Mouse (Mus musculus) layer of hippocampus, adult 2 months (tissue): Measurements from ENCODE around the gene Krtap5-1. TPM values are rescaled to one million over a fixed set of nuclear protein-coding genes. Genes with fewer than 3 reads are reported as not detected.
"Not testable (repeated sequence)": the region's sequence is repeated elsewhere in the genome, so short reads cannot be mapped to it uniquely, and the experiment has no call there.

Experiments used
- DNase-seq, 2 experiments: peaks; one replicate each; pipeline ENCODE4 v3.0.0; 2022; ENCODE audit warnings: low spot score in 2 of 2
- H3K27ac ChIP-seq: fragments of 200-600 bp; 2 replicates; pipeline ENCODE4 v1.8.1; 2022
- H3K4me3 ChIP-seq: fragments of 200-600 bp; 2 replicates; pipeline ENCODE4 v1.8.1; 2022; ENCODE audit warnings: mild to moderate bottlenecking
- CTCF ChIP-seq: fragments of 200-600 bp; conservative IDR thresholded peaks from 2 replicates; pipeline ENCODE4 v1.8.1; 2022; ENCODE audit warnings: antibody characterized with exemption, mild to moderate bottlenecking, moderate library complexity
- total RNA-seq, 2 experiments: library from RNA; stranded (reverse); gene quantifications; 2 replicates each; pipeline ENCODE4 v1.2.3; 2021

The Krtap5-1 gene
- total RNA-seq, 2 experiments from 2014 or later, result not detected

DNA sequence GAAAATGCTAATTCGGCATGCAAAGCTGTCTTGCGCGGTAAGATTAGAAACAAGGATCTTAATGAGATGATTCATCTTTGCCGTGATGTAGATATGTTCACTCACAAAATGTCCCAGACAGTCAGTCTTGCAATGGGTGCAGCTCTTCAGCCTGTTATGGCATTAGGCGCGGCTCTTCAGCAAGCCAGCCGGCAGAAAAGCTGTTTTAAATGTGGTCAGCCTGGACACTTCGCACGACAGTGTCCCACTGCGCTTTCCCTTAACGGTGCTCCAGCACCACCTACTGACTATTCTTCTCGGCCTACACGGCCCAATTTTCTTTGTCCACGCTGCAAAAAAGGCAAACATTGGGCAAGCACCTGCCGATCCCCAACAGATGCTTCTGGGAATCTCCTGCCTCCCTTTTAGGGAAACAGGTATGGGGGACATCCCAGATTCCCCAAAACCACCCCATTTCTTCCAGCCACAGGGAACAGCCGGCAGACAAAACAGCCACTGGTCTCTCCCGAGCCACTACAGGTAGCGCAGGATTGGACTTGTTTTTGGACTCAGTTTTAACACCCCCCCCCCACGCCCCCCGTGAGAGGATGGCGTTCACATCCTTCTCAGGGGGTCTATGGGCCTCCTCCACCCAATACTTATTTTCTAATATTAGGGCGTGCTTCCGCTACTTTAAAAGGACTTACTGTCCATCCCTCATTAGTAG is 11.6 kb downstream of the Krtap5-1 start:
- no peak; the same call in 1 of the 2 replicates for TF ChIP-seq CTCF
- peak; percentile 5 to 12 for DNase-seq
- H3K4me3 ChIP-seq, result peak overlapping the region; percentile 79
- no peak overlapping the region for H3K27ac ChIP-seq

DNA sequence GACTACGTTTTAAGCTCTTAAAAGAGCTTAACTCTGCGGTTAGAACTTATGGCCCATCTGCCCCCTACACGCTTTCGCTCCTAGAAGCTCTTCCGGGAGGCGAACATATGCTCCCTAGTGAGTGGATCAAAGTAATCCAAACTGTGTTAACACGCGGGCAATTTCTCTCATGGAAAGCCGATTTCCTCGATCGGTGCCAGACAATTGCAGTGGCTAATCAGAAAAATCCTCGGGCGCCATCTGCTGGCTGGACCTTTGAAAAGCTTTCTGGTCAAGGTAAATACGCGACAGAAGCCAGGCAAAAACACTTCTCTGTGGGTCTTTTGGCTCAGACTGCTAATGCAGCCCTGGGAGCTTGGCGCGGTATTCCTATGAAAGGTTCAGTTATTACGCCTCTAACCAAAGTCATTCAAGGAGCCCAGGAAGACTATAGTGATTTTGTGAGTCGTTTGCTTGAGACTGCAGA is 12.3 kb downstream of the Krtap5-1 start:
- peak; percentile 90 to 93 for DNase-seq
- H3K4me3 ChIP-seq, result peak overlapping the region; percentile 79
- H3K27ac ChIP-seq, result peak overlapping the region; percentile 52
- TF ChIP-seq CTCF, result peak; percentile 79

DNA sequence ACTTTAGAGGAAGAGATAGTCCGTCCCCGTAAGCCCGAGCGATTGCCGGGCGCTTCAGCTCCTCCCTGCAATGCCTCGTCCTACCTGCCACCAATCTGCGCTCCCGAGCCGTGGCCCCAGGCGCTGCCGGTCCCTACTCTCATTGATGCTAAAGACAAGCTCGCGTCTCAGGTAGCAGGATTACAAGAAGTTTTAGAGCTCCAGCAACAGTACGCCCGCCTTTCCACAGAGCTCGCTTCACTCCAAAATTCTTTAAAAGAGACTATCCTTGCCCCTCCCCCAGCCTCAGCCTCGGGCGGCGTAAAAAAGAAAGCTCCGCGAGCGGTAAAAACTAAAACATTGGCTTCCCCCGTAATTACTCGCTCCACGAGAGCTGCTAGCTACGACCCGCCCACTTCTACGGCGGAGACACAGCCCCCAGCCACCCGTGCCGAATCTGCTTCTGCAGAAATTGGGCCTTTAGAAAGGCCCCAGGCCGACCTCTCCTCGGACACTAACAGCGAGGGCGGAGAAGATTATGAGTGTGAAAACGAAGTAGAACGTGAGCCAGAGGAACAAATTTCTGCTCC is 12.8 kb downstream of the Krtap5-1 start:
- Histone ChIP-seq H3K4me3 (peak overlapping the region; percentile 79), H3K27ac (peak overlapping the region; percentile 52)
- TF ChIP-seq CTCF, result peak; percentile 54
- DNase-seq, result peak; percentile 11 to 13

DNA sequence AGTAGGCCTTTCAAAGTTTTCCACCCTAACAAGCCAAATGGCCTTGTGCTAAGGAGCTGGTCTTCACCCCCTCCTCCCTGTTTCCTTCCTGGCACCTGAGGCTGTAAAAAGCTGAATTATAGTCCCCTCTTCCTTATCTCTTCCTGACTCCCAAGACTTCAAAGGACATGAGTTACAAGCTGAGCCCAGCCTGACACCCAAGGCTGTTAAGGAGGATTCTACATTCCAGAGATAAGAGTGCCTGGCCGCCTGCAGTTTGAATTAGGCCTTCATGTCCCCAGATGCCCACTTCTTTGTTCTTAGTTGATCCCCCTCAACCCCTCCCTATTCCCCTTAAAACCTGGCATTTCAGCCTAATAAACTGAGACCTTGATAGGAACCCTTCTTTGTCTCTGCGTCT is 14.1 kb downstream of the Krtap5-1 start:
- H3K27ac ChIP-seq, H3K4me3 ChIP-seq, DNase-seq: not testable (repeated sequence)

DNA sequence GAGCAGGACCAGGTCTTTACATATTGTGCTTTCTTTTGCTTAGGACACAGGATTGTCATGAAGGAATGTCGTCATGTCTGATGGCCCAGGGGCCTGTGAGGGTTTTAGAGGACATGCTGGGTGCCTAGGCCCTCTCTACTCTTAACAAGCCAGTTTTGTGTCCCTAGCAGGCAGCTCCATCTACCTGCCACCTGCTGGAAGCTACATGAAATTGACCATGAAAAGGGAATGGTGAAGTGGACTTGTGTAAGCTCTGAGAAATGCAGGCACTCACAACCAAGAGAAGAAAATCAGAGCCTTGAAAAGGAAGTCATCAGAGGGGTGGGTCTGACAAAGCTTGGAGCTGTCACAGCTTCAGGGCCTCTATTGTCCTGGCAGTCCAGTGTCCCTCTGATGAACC is 17.6 kb downstream of the Krtap5-1 start:
- H3K4me3 ChIP-seq, H3K27ac ChIP-seq, DNase-seq: not testable (repeated sequence)
- TF ChIP-seq CTCF, result peak; percentile 37

DNA sequence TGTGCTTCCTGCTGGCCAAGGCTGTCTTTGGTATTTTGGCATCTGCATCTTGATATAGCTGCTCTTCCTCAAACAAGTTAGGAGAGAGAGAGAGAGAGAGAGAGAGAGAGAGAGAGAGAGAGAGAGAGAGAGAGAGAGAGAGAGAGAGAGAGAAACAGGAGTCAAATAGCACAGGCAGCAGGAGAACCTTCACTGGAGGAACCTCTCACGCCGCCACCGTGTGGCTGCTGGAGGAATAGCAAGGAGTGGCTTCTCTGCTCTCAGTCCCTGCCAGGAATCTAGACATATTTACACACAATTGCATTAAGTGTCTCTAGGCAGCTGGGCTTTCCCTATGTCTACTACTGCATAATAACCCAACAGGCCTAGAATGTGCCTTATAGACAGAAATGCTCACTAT is 18.7 kb downstream of the Krtap5-1 start:
- H3K4me3 ChIP-seq, H3K27ac ChIP-seq: not testable (repeated sequence)
- peak; percentile 30 to 74 for DNase-seq
- TF ChIP-seq CTCF, result peak; percentile 73

DNA sequence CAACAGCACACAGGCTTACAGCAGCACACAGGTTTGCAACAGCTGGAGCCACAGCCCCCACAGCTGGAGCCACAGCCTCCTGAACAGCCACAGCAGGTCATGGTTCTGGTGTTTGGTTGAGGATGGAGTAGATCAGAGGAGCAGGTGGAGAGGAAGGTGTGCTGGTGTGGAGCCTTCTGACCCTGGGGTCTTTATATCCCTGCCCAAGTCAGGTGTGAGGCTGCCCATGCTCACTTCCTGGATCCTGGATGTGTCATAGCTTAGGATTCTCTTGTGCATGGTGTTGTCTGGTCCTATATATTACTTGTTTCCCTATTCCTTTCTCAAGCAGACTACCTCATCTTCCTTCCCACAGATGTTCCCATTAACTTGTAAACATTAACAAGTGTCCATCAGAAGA is 22.7 kb downstream of the Krtap5-1 start, which contains the start of gene Gm4559:
Gm4559 (minus strand) TSS at position 101 of the 400 bp plus-strand sequence.
- not testable (repeated sequence) for DNase-seq, H3K4me3 ChIP-seq, H3K27ac ChIP-seq

DNA sequence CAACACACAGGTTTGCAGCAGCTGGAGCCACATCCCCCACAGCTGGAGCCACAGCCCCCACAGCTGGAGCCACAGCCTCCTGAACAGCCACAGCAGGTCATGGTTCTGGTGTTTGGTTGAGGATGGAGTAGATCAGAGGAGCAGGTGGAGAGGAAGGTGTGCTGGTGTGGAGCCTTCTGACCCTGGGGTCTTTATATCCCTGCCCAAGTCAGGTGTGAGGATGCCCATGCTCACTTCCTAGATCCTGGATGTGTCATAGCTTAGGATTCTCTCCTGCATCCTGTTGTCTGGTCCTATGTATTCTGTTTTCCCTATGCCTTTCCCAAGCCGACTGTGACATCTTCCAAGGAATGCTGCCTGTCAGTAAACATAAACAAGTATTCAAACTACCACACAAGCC is 38.7 kb downstream of the Krtap5-1 start, which contains the start of gene Gm2431:
Gm2431 (minus strand) TSS at position 101 of the 400 bp plus-strand sequence.
- DNase-seq, H3K27ac ChIP-seq, H3K4me3 ChIP-seq: not testable (repeated sequence)

DNA sequence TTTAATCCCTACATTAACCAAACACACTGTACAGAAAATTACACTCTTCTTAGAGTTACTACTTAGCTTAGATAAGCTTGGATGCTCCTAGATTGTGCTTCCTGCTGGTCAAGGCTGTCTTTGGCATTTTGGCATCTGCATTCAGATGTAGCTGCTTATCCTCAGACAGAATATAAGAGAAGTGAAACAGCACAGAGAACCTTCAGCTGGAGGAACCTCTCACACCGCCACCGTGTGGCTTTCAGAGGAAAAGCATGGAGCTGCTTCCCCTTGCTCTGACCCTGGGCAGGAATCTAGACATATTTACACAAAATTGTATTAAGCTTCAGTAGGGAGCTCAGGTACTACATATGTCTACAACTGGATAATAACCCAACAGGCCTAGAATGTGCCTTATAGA is 41.4 kb downstream of the Krtap5-1 start:
- TF ChIP-seq CTCF, result peak; percentile 87
- Histone ChIP-seq H3K4me3 (no peak overlapping the region), H3K27ac (no peak overlapping the region)
- peak; percentile 4 to 56 for DNase-seq

DNA sequence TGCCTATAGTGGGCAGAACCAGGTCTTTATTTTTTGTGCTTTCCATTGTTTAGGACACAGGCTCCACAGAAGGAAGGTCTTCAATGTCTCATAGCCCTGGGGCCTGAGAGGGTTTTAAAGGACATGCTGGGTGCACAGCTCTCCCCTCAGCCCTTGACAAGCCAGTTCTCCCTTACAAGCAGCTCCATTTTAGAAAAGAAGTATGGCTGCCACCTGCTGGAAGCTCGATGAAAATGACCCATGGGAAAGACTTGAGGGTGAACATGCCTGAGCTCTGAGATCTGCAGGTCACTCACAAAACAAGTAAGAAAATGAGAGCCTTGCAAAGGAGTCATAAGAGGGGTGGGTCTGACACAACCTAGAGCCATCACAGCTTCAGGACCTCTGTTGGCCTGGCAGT is 47.1 kb downstream of the Krtap5-1 start:
- peak; percentile 25 to 52 for DNase-seq
- Histone ChIP-seq H3K4me3 (no peak overlapping the region), H3K27ac (no peak overlapping the region)
- peak; percentile 78 for TF ChIP-seq CTCF

Other genes starting within 250 kb of the Krtap5-1 start
- 10 to 100 TPM; 29.0 to 29.3 TPM for gene Mob2, start 236.1 kb downstream of the Krtap5-1 start, total RNA-seq
- 100 to 1,000 TPM; 126 to 127 TPM for gene Dusp8, start 201.3 kb downstream of the Krtap5-1 start, total RNA-seq
- not detected for gene Gm45618, start 176.4 kb downstream of the Krtap5-1 start, total RNA-seq
- not detected for gene Gm39115, start 161.1 kb downstream of the Krtap5-1 start, total RNA-seq
- gene Gm45337, start 152.5 kb downstream of the Krtap5-1 start, total RNA-seq, result not detected
- not detected for gene Gm29735, start 140.0 kb downstream of the Krtap5-1 start, total RNA-seq
- gene Gm4553, start 131.4 kb downstream of the Krtap5-1 start, total RNA-seq, result not detected
- not detected for gene Krtap5-2, start 121.1 kb downstream of the Krtap5-1 start, total RNA-seq
- not detected for gene Gm10153, start 106.7 kb downstream of the Krtap5-1 start, total RNA-seq
- not detected for gene Krtap5-3, start 95.8 kb downstream of the Krtap5-1 start, total RNA-seq
- not detected for gene Gm7579, start 85.3 kb downstream of the Krtap5-1 start, total RNA-seq
- not detected for gene Krtap5-5, start 67.1 kb downstream of the Krtap5-1 start, total RNA-seq
- gene Gm40460, start 56.0 kb downstream of the Krtap5-1 start, total RNA-seq, result not detected
- not detected for gene Gm2431, start 38.8 kb downstream of the Krtap5-1 start, total RNA-seq
- gene Gm4559, start 22.8 kb downstream of the Krtap5-1 start, total RNA-seq, result not detected
- not detected for gene Krtap5-4, start 6.4 kb upstream of the Krtap5-1 start, total RNA-seq
- gene Ifitm10, start 76.6 kb upstream of the Krtap5-1 start, total RNA-seq, result 10 to 100 TPM; 35.3 to 38.6 TPM
- gene Gm49369, start 85.5 kb upstream of the Krtap5-1 start, total RNA-seq, result 1 to 10 TPM in 1 of 2 experiments, not detected in 1; 4.4 TPM
- gene Ctsd, start 90.9 kb upstream of the Krtap5-1 start, total RNA-seq, result 100 to 1,000 TPM; 291 to 297 TPM
- not detected for gene Syt8, start 137.7 kb upstream of the Krtap5-1 start, total RNA-seq
- not detected for gene Tnni2, start 144.7 kb upstream of the Krtap5-1 start, total RNA-seq
- gene Lsp1, start 163.7 kb upstream of the Krtap5-1 start, total RNA-seq, result 1 to 10 TPM; 1.4 to 1.7 TPM
- gene Tnnt3, start 201.7 kb upstream of the Krtap5-1 start, total RNA-seq, result not detected
- 1 to 10 TPM; 7.9 to 8.8 TPM for gene Mrpl23, start 235.6 kb upstream of the Krtap5-1 start, total RNA-seq